Mouse (Mus musculus) neural tube, embryonic 13.5 days (tissue): ENCODE measurements around the gene Mcl1. TPM values are rescaled to one million over a fixed set of nuclear protein-coding genes. Genes with fewer than 3 reads are reported as not detected.
A peak's percentile ranks its signal among the peaks of the same experiment; 100 is the strongest.

Experiments
- ATAC-seq: fragments of 200-750 bp; cut with Nextera tagmentation; 2 replicates; pipeline ENCODE4 v1.8.0; 2017; ENCODE audit warnings: low read depth, mild to moderate bottlenecking, moderate TSS enrichment, moderate library complexity
- H3K27ac ChIP-seq: fragments of 300-500 bp; sonication (generic); replicated peaks from 2 replicates; pipeline ENCODE4 v1.5.1; 2015; ENCODE audit warnings: moderate library complexity, mild to moderate bottlenecking, inconsistent platforms
- H3K27me3 ChIP-seq: fragments of 300-500 bp; sonication (generic); 2 replicates; pipeline ENCODE4 v1.6.1; 2015; ENCODE audit warnings: mild to moderate bottlenecking, inconsistent platforms
- H3K36me3 ChIP-seq: fragments of 300-500 bp; sonication (generic); 2 replicates; pipeline ENCODE4 v1.6.1; 2015; ENCODE audit warnings: mild to moderate bottlenecking, inconsistent platforms
- H3K4me1 ChIP-seq: fragments of 300-500 bp; sonication (generic); replicated peaks from 2 replicates; pipeline ENCODE4 v1.6.1; 2015; ENCODE audit warnings: inconsistent platforms
- H3K4me2 ChIP-seq: fragments of 300-500 bp; sonication (generic); 2 replicates; pipeline ENCODE4 v1.6.1; 2015; ENCODE audit warnings: inconsistent platforms, mild to moderate bottlenecking, moderate library complexity
- H3K4me3 ChIP-seq: fragments of 300-500 bp; sonication (generic); 2 replicates; pipeline ENCODE4 v1.5.1; 2015; ENCODE audit warnings: mild to moderate bottlenecking, inconsistent platforms
- H3K9ac ChIP-seq: fragments of 300-500 bp; sonication (generic); 2 replicates; pipeline ENCODE4 v1.6.1; 2015; ENCODE audit warnings: moderate library complexity, mild to moderate bottlenecking, inconsistent platforms
- H3K9me3 ChIP-seq: fragments of 300-500 bp; sonication (generic); 2 replicates; pipeline ENCODE4 v1.6.1; 2016; ENCODE audit warnings: inconsistent platforms
- WGBS: fragments of 180-500 bp; shearing (Covaris S2); methylation state at CpG from one replicate; pipeline ENCODE4 v1.1.7; 2015; 5-methylcytosine and 5-hydroxymethylcytosine counted together
- polyA plus RNA-seq: library from polyadenylated mRNA; unstranded; fragments of >200 nt; fragmentation: Nextera tagmentation; extraction: Ambion mirVana; gene quantifications from 2 replicates; pipeline ENCODE4 v1.2.1, GENCODE M21; 2015

Mcl1 gene
- polyA plus RNA-seq, 1 experiment from 2014 or later = 57.1 TPM

DNA sequence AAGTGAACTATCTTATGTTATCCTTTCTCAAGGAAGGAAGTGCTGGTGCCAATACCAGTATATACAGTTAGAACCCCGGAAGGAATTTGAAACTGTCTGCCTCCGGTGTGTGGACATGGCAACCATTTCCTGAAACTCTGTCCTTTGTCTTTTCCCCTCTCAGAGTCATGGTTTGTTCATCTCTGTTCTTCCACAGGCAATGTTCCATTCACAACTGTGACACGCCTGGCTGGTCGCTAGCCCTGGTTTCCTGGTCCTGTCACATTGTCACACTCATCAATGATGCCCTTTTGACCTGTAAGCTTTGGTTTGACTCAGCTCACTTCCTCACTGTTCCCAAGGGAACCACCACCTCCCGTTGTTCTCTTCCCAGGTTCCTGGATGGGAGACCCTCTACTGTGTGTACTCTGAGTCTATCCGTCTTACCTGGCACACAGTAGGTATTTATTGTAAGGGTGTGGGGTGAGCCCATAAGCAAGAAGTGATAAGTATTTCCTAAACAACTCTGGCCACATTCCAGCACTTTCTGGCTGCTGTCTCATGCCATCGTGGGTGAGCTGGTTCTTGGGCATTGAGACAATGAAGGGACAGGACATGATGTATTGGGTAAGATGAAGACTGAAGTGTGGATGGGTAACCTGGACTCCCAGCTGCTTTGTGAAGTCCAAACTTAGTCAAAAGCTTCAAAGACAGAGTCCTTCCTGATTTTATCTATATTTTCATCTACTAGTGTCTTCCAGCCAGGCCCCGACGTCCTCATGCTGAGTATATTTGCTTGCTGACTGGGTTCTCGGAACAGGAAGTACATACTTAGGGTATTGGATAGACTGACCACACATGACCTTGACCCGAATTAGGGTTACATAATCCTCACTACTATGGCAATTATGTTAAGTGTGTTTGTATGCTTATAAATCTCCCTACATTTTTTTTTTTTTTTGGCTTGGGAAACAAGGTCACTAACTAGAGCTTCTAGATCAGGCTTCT, 35.5 kb downstream of the Mcl1 start:
- Histone ChIP-seq H3K27ac (no peak overlapping the region), H3K4me1 (peaks cover 19% of the 10 kb centered on the region), H3K36me3 (peaks cover 7% of the 10 kb centered on the region; the same call in 1 of the 2 replicates), H3K27me3 (no peaks in the 10 kb centered on the region), H3K9ac (no peak overlapping the region), H3K4me3 (no peak overlapping the region), H3K4me2 (no peak overlapping the region), H3K9me3 (no peaks in the 10 kb centered on the region)
- WGBS = 75% methylated on average over 11 of the region's 11 CpGs
- no peak for ATAC-seq

DNA sequence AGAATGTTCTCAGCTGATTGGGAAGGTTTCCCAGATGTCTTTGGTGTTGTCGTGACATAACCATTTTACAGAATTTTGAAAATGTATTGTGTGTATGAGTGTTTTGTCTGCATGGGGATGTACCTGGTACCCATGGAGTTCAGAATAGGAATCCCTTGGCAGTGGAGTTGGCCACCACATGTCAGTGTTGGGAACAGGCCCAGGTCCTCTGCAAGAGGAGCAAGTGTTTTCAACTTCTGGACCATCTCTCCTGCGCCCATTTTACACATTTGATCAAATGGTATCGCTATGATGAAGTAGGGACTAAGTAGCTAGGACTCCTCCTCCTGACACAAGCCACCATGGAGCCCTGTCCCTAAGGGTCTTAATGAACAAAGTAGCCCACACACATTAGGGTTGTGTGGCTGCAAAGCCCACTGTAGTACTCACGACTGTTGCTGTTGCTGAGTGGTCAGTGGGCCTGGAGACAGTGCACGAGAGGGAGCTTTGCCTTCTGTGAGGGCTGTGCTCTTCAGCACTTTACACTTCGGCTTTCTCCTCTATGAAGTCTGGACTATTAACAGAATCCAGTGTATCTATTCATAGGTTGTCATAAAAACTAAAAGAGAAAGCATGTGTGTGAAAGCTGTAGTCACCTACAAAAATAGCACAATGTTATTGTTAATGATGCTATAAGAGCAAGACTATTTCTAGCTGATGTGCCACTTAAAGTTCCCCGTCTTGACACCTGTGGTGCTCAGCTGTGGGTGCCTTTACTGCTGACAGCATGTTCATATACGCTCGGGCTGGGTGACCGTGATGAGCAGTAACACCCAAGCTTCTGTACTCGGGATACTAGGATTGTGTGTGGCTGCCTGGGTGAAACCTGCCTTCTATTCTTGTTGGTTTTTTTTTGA, 36.5 kb downstream of the Mcl1 start:
- Histone ChIP-seq H3K4me3 (no peak overlapping the region), H3K9ac (no peak overlapping the region), H3K4me2 (no peak overlapping the region), H3K27ac (no peak overlapping the region), H3K27me3 (no peaks in the 10 kb centered on the region), H3K36me3 (peaks cover 7% of the 10 kb centered on the region; the same call in 1 of the 2 replicates), H3K9me3 (no peaks in the 10 kb centered on the region), H3K4me1 (peaks cover 17% of the 10 kb centered on the region)
- no peak for ATAC-seq
- 87% methylated on average over 11 of the region's 11 CpGs for WGBS

- WGBS = 28% methylated on average over 3 of the region's 3 CpGs
- Histone ChIP-seq H3K4me3 (no peak overlapping the region), H3K36me3 (peaks cover 7% of the 10 kb centered on the region; the same call in 1 of the 2 replicates), H3K27me3 (no peaks in the 10 kb centered on the region), H3K27ac (no peak overlapping the region), H3K9ac (no peak overlapping the region), H3K4me1 (peaks cover 25% of the 10 kb centered on the region), H3K4me2 (no peak overlapping the region), H3K9me3 (no peaks in the 10 kb centered on the region)
- ATAC-seq = no peak
Observed at GRCm38 (mm10) chr3:95695796-95696195, 37.2 kb downstream of the Mcl1 start.

DNA sequence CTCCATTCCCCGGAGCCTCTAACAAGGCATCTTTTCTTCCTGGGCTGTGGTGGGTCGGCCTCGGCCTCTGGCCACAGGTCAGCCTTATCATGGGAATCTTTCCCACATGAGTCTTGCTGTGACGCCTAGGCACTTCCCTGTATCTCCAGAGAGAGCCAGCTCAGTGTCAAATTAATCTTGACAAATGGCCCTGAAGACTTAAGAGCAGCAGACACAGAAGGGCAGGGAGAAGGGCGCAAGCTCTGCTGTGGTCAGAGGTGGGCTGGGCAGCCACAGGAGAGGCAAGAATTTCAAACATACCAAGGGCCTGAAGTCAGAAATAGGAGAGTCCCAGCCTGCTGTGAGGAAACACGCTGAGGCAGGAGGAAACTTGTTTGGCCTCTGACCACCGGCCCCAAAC, 37.8 kb downstream of the Mcl1 start:
- peaks cover 6% of the 10 kb centered on the region; the same call in 1 of the 2 replicates for H3K36me3 ChIP-seq
- no peak overlapping the region for H3K27ac ChIP-seq
- no peak overlapping the region for H3K4me2 ChIP-seq
- peaks cover 30% of the 10 kb centered on the region for H3K4me1 ChIP-seq
- H3K9me3 ChIP-seq = no peaks in the 10 kb centered on the region
- 31% methylated on average over 7 of the region's 7 CpGs for WGBS
- no peak overlapping the region for H3K4me3 ChIP-seq
- H3K9ac ChIP-seq = no peak overlapping the region
- H3K27me3 ChIP-seq = no peaks in the 10 kb centered on the region
- ATAC-seq = no peak

DNA sequence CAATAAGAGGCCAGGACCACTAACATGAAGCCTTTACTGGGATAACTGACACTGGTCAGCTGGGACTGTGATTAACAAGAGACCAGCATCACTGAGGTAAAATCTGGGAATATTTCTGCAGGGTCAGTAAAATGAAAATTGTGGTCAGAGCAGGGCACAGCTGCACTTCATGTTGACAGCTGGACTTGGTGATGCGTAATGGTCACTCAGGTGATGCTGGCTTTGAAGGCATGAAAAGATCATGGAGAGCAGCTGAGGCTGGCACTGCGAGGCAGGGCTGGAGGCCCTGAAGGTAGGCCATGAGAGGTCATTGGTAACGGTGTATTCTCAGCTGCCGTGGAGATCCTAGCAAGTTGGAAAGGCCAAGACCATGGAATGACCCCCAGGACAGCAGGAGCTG, 39.7 kb downstream of the Mcl1 start:
- Histone ChIP-seq H3K4me2 (no peak overlapping the region), H3K9me3 (no peaks in the 10 kb centered on the region), H3K36me3 (0 out of 2 replicates have a peak, but pooled peaks cover 4% of the 10 kb centered on the region), H3K27me3 (no peaks in the 10 kb centered on the region), H3K4me1 (peaks cover 42% of the 10 kb centered on the region), H3K27ac (no peak overlapping the region), H3K9ac (no peak overlapping the region), H3K4me3 (no peak overlapping the region)
- 90% methylated on average over 4 of the region's 4 CpGs for WGBS
- no peak for ATAC-seq

- H3K9me3 ChIP-seq = no peaks in the 10 kb centered on the region
- H3K27me3 ChIP-seq = no peaks in the 10 kb centered on the region
- H3K4me3 ChIP-seq = no peak overlapping the region
- H3K4me2 ChIP-seq = no peak overlapping the region
- ATAC-seq = no peak
- WGBS = 54% methylated on average over 6 of the region's 6 CpGs
- H3K4me1 ChIP-seq = peaks cover 42% of the 10 kb centered on the region
- 0 out of 2 replicates have a peak overlapping the region, but pooled peaks have one; percentile 17 for H3K9ac ChIP-seq
- no peaks in the 10 kb centered on the region for H3K36me3 ChIP-seq
- H3K27ac ChIP-seq = no peak overlapping the region
Observed at GRCm38 (mm10) chr3:95700233-95700681, 41.7 kb downstream of the Mcl1 start.

GRCm38 (mm10) chr3:95701085-95701484, 42.5 kb downstream of the Mcl1 start:
- Histone ChIP-seq H3K27ac (no peak overlapping the region), H3K9me3 (no peaks in the 10 kb centered on the region), H3K27me3 (no peaks in the 10 kb centered on the region), H3K4me2 (no peak overlapping the region), H3K4me1 (peaks cover 34% of the 10 kb centered on the region), H3K9ac (no peak overlapping the region), H3K4me3 (no peak overlapping the region), H3K36me3 (no peaks in the 10 kb centered on the region)
- ATAC-seq = no peak
- WGBS = 82% methylated on average over 2 of the region's 2 CpGs

DNA sequence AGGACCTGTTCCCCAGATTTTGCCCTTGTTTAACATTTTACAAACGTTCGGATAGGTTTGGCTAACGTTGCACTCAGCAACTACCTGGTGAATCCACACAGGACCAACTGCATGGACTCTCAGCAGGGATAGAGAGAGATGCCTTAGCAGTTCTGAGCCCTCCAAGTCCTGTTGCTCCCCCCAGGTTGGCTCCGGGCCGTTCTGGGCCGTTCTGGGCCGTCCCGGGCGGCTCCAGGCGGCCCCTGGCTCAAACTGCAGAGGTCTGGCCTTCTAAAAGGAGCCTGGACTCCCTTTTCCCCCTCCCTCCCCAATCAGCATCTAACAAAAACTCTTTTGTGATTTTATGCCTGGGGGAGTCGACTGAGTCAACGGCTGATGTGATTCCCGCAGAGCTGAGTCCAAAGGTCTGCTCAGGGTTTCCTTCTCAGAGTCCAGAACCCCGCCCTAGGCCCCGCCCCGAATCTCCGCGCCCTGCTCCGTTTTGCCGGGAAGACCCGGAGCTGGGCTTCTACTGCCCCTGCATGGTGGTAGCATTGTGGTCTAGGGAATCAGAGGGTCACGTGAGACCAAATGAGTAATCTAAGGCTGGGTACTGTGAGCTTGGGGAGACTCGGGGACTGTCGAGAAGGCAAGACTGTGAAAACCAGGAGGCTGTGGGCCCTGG, 43.4 kb downstream of the Mcl1 start:
- 5% methylated on average over 24 of the region's 24 CpGs for WGBS
- H3K9ac ChIP-seq = peak overlapping the region; percentile 63
- H3K4me1 ChIP-seq = peaks cover 27% of the 10 kb centered on the region
- peak overlapping the region; percentile 23 for H3K4me3 ChIP-seq
- no peaks in the 10 kb centered on the region for H3K27me3 ChIP-seq
- H3K36me3 ChIP-seq = no peaks in the 10 kb centered on the region
- peak; percentile 87 for ATAC-seq
- no peaks in the 10 kb centered on the region for H3K9me3 ChIP-seq
- peak overlapping the region; percentile 54 for H3K4me2 ChIP-seq
- H3K27ac ChIP-seq = peak overlapping the region; percentile 56

DNA sequence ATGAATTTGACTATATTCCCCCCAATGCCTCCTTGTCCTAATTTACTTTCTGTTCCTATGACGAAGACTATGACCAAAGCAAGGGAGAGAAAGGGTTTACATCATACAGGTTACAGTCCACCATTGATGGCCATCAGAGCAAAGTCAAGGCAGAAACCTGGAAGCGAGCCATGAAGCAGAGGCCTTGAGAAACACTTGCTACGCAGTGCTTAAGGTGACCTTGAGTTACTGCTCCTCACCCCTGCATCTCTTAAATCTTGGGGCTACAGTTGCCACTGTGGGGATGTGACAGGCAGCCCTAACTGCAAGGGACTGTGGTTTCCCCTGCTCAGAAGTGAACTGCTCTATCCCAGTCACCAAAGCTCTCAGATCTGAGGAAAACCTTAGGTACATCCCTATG, 44.7 kb downstream of the Mcl1 start:
- H3K36me3 ChIP-seq = no peaks in the 10 kb centered on the region
- H3K9me3 ChIP-seq = no peaks in the 10 kb centered on the region
- H3K27me3 ChIP-seq = no peaks in the 10 kb centered on the region
- ATAC-seq = no peak
- WGBS = 93% methylated on average over 3 of the region's 3 CpGs
- H3K4me1 ChIP-seq = peaks cover 27% of the 10 kb centered on the region
- H3K4me2 ChIP-seq = no peak overlapping the region
- H3K27ac ChIP-seq = no peak overlapping the region
- H3K4me3 ChIP-seq = no peak overlapping the region
- H3K9ac ChIP-seq = no peak overlapping the region

- no peaks in the 10 kb centered on the region for H3K27me3 ChIP-seq
- H3K4me3 ChIP-seq = no peak overlapping the region
- no peaks in the 10 kb centered on the region for H3K9me3 ChIP-seq
- H3K27ac ChIP-seq = no peak overlapping the region
- no peak overlapping the region for H3K9ac ChIP-seq
- 91% methylated on average over 4 of the region's 4 CpGs for WGBS
- no peaks in the 10 kb centered on the region for H3K36me3 ChIP-seq
- ATAC-seq = no peak
- H3K4me2 ChIP-seq = no peak overlapping the region
- peaks cover 27% of the 10 kb centered on the region for H3K4me1 ChIP-seq
Observed at GRCm38 (mm10) chr3:95704612-95705011, 46.0 kb downstream of the Mcl1 start.

GRCm38 (mm10) chr3:95706273-95706672, 47.7 kb downstream of the Mcl1 start:
- Histone ChIP-seq H3K36me3 (no peaks in the 10 kb centered on the region), H3K4me1 (peaks cover 13% of the 10 kb centered on the region), H3K9me3 (no peaks in the 10 kb centered on the region), H3K27ac (no peak overlapping the region), H3K9ac (no peak overlapping the region), H3K4me2 (no peak overlapping the region), H3K4me3 (no peak overlapping the region), H3K27me3 (no peaks in the 10 kb centered on the region)
- ATAC-seq = no peak
- 92% methylated on average over 4 of the region's 4 CpGs for WGBS
